Mouse (Mus musculus): ENCODE measurements around the gene Rarg.
"Not testable (repeated sequence)": the region's sequence is repeated elsewhere in the genome, so short reads cannot be mapped to it uniquely, and the experiment has no call there.

Rarg gene

DNA sequence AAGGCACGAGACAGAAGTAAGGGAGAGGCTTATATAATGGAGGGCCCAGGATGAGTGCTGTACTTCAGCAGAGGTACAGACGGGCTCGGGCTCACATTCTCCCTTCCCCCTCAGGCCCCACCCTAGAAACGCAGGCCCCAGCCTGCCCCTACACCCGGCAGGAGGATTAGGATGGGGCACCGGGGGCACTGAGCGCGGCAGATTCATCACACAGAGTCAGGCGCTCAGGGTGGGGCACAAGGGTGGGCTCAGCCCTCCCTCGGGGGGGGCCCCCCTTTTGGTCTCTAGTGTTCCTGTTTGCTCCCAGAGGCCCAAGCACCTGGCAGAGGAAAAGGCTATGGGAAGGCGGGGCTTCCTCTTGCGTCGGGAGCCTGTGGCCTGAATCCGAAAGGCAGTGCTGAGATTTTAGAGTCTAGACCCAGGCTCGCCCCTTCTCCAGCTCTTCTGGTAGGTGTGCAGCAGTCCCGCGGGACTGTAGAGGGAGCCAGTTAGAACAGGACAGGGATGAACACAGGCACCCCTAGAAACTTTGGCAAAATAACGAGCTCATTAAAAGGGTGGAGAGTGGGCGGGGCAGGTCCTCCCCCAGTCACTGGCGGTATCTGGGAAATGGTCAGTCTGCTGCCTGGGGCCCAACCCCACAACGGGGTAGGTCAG is 21.8 kb downstream of the Rarg start:
- peak; percentile 72 for DNase-seq

DNA sequence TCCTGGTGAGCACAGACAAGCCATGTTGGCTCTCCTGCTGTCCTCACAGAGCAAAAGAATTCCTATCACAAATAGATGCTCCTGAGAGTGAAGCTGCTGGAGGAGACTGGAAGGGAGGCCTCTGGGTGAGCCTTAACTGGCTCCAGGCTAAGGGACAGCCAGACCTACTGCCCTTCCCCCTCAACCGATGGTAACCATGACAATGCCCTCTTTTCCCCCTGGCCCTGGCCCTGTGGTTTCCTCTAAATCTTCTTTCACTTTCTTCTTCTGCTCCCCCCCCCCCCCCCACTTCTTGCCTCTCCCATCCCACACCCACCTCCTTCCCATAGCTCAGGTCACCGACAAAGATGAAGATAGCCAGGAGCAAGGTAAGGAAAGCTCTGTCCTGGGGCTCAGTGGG is 23.4 kb downstream of the Rarg start:
- DNase-seq: peak; percentile 53

DNA sequence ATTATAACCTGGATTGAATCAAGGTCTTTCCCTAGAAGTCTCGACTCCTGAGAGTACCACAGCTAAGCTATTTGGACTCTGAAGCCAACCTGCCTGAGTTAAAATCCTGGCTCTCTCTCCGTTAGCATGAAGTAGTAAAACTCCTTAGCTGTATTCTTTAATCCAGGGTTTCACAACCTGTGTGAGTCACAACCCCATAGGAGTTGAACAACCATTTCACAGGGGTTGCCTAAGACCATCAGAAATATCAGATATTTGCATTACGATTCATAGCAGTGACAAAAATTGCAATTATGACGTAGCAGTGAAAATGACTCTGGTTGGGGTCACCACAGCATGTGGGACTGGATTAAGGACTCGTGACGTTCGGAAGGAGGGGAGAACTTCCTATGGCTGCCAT is 24.6 kb downstream of the Rarg start:
- DNase-seq: no peak

DNA sequence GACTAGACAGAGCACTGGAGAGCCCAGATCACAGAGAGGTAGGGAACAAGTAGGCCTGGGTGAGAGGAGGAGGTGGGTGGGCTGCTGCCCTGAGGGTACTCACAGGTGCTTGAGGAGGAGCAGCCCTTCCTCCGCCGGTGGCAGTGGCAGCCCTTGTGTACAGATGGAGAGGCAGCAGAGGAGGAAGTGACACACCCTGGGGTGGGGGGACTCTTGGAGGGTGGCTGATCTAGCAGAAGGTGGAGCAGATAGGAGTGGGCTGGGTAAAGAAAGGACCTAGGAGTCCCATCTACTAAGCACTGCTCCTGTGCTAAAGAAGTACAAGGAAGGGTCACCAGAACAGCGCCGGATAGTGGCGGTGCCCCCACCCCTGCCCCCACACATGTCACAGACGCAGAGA is 25.6 kb downstream of the Rarg start, which contains the start of gene Itgb7:
TSS of gene Itgb7 (minus strand) at position 197 of the 400 bp plus-strand sequence.
- no peak for DNase-seq

DNA sequence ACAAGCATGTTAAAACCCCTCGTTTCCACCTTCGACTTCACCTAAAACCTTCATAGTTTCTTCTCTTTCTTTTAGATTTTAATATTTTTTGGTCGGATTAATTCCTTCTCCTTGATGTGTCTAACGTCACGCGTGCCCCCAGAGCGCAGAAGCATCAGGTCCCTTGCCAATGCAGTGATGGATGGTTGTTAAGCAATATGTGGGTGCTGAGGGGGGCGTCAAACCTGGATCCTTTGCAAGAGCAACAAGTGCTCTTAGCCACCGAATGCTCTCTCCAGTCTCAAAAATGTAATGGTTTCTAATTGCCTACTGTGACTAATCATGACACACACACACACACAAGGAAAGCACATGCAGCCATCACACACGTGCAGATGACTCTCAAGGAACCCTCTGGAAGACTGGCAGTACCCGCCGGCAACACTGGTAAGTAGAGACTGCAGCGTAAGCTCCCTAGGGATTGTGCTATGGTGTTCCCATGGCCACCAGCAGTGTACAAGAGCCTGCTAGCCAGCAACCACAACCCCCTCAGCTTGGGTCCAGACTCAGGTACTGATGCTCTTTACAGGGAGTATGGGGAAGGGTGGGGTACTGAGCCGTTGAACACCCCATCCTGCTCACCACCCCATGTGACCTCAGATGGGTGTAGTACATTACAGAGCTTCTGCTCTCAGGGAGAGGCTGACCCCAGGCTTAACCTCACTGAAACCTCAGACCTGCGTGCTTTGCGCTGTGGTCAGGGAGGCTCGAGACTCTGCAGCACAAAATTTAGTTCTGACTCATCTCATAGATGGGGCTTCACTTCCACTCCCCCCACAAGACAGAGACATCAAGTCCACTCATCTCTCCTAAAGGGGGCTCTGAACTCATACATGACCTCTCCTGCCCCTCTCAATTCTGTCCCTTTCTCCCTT is 26.7 kb downstream of the Rarg start:
- DNase-seq: no peak

DNA sequence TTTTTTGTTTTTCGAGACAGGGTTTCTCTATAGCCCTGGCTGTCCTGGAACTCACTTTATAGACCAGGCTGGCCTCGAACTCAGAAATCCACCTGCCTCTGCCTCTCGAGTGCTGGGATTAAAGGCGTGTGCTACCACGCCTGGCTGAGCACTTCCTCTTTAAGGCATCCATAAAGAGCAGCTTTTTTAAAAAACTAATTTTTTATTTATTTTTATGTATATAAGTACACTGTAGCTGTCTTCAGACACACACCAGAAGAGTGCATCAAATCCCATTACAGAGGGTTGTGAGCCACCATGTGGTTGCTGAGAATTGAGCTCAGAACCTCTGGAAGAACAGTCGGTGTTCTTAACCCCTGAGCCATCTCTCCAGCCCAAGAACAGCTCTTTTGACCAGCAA is 31.7 kb downstream of the Rarg start:
- not testable (repeated sequence) for DNase-seq

DNA sequence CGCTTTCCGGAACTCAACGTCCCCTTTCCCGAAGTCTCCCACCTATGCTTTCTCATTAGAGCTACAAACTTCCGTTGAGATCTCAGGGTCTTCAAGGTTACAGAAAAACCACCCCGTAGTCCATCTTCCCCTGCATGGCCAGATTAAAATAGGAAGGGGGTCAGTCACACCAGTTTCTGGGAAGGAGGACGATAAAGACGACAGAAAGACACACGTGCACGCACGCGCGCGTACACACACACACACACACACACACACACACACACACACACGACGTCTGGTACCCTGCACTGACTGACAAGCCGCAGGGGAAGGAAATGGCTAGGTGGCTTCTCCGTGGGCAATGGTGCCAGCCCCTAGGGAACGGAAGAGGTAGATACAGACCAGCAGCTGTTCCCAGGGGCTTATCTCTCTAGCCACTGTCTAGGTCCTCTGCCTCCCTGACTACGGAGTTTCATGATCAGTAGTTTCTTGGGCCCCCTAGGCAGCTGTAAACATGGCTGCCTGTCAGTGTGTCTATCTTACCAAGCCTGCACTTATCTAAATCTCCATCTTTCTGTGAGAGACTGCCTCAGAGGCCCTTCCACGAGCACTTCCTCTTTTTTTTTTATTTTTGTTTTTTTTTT is 32.2 kb downstream of the Rarg start:
- DNase-seq: peak; percentile 49

DNA sequence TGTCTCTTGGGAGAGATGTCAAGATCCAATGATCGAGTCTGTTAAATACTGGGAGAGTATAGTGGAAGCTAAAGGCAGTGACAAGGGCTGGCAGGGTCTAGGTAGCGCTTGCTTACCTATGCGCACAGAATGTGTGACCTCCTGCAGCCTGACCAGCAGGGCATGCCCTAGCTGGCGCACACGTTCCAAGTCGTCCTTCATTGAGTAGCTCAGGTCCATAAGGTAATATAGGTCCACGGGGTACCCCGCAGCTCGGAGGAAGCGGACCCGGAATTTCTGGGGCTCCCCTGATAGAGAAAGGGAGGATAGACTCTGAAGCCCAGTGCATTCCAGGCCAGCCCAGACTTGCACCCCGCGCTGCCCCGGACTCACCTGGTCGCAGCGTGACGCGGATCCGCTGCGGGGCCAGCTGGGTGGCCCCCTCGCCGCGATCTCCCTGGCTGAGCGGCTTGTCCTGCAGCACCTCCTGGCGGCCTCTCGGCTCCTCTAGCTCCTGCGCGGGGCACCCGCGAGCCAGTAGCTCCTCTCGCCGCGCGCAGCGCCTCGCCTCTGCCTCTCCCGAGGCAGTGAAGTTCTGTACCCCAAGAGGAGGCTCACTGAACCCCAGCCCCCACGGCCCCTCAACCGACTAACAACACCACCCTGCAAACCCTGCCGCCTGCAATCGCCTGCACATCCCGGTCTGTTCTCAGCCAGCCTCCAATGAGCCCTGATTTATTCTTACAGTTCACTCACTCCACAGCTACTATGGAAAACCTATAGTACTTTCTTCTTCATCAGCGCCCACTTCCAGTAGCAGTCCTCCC is 32.9 kb downstream of the Rarg start:
- peak; percentile 83 for DNase-seq

DNA sequence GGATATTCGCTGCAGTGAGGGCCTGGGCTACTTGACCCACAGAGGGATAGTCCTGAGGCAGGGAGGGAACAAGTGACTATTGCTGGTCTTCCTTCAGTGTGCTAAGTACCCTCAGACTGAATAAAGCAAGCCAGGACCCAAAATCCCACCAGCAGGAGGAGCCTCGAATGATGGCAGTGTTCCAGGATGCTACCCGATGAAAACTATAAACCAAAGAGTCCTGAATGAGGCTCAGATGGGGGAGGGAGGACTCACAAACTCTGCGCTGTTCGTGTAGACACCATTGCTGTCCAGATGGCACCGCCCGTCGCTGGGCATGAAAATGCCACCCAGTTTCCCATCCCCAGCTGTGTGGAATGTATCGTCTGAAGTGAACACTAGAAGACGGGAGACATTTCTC is 34.9 kb downstream of the Rarg start:
- no peak for DNase-seq

DNA sequence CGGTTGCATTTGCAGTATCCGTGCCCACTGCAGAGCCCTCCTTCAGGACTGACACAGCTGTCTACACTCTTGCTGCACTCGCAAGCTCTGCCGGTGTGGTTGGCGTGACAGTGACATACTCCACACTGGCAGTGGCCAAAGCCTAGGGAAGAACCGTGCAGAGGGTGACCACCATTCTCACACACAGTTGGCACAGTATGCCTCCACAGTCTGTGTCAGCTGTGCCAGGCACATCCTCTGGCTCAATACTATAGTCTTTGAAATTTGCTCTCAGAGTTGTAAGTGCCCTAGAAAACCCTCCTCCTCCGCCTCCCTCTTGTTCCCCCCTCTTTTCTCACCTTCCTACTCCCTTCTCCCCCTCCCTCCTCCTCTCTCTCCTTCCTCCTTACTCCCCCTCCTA is 40.0 kb downstream of the Rarg start:
- no peak for DNase-seq

DNA sequence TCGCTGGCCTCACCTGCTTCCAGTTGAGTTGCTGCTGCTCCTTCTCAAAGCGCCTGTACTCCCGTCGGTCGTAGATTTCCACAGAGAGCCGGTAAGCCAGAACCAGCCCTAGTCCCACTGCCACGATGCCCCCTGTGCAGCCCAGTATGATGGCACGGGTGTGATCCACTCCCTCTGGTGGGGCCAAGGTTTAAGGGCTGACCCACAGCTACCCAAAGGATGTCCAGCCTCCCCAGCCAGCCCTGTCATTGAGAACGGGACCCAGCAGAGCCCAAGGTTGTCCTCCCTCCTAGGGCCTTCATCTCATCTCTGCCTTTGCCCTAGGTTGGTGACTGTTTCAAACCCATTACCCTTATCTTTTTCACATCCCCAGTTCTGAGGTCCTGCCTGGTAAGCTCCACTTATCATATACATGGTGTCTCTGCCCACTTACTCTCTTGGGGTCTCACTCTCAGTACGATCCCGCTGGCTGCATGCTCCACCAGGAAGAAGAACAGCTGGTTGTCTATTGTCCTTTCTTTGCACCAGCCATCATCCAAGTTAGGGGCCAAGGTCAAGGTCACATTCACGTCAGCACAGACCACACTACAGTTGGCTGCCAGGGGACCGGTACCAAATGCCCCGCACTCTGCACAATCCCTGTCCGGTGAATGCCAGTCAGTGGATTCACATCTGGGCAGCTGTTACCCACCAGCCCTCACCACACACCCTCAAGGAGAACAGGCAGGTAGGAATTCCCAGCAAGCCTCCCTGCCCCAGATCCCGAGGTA is 40.7 kb downstream of the Rarg start:
- DNase-seq: no peak

DNA sequence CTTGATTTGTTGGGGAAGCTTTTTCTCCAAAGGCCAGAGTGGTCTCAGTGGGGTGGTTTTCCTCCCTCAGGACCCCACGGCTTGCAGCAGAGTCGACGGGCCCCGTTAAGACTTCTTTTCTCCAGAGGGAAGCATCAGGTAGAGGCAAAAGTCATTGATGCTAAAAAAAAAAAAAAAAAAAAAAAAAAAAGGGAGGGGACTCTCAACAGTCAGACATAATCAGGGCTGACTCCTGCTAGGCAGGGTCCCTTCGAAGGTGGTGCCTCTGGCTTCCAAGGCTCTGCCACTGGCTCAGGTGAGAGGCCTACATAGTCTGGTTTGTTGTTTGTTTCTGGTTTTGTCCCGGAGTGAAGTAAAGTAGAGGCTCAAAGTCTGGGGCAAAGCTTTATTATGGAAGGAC is 41.7 kb downstream of the Rarg start:
- DNase-seq: no peak

DNA sequence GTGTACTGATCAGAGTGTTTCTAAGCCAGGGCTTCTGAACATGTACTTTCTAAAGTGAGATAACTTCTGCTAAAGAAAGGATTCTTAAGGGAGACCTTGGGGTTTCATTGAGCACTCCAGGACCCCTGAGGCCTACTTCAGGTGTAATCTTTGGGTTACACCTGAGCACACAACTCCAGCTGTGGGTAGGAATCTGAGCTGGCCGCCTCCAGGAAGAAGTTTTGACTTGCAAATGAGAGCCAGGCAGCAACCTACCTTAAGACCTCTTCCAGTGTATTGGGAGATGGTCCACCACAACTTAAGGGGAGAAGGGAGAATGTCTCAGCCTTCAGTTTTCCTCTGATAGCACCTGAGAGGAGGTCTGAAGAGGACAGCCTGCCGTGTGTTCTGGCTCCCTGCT is 43.2 kb downstream of the Rarg start:
- no peak for DNase-seq

DNA sequence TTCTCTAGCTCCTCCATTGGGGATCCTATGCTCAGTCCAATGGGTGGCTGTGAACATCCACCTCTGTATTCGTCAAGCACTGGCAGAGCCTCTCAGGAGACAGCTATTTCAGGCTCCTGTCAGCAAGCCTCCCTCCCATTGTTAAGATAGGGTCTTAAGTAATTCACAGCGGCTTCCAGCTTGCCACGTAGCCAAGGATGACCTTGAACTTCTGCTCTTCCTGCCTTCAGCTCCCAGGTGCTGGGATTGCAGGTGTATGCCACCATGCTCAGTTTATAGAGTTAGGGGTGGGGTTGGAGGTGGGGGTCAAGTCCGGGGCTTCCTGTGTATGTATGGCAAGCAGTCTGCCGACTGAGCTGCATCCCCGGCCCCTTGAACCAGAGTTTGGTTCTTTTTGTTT is 45.4 kb downstream of the Rarg start:
- DNase-seq: no peak

DNA sequence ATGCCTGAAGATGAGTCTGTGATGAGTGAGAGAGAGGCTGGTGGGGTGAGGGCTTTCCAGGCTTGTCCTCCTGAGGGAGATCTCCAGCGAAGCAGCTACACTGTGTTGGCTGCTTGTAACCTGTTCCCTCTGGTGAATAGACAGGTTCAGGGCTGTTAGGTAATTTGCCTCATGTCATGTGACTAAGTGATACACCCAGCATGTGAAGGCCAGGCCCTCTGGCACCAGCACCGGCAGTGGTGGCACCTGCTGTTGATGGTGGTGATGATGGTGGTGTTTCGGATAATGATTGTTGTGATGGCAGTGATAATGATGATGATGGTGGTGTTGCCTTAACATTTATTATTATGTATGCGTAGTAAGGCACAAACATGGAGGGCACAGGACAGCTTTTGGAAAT is 46.5 kb downstream of the Rarg start:
- DNase-seq: no peak

DNA sequence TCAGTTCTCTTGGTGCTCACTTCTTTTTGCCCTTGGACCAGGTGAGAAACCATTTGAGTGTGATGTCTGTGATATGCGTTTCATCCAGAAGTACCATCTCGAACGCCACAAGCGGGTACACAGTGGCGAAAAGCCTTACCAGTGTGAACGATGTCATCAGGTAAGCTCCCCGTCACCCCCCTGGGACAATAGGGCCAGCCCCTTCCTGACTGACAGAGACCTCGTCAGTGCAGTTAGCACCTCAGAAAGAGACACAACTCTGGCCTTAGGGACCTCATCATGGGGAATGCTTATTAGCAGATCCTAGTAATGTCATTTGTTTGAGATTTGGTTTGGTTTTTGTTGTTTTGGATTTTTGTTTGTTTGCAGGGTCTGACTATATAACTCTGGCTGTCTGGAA is 48.2 kb downstream of the Rarg start:
- no peak for DNase-seq

DNA sequence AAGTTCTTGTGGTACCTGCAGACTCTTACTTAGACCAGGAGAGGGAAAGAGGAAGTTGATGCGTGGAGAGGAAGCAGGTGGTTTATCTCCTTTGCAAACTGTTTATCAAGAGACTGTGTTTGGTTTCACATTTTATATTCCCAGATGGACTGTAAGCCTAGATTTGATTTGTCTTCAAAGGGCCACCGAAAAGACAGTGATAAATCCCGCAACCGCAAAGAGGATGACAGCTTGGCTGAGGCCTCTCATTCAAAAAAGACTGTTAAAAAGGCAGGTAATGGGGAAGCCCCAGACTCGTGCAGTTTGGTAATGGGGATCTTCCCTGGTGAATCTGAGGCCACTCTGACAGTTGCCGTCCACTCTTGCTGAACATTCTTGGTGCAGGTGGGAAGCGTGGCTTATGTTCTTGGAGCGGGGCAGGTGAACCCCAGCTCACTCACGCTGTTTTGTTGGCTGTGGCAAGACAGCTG is 49.2 kb downstream of the Rarg start:
- DNase-seq: no peak

DNA sequence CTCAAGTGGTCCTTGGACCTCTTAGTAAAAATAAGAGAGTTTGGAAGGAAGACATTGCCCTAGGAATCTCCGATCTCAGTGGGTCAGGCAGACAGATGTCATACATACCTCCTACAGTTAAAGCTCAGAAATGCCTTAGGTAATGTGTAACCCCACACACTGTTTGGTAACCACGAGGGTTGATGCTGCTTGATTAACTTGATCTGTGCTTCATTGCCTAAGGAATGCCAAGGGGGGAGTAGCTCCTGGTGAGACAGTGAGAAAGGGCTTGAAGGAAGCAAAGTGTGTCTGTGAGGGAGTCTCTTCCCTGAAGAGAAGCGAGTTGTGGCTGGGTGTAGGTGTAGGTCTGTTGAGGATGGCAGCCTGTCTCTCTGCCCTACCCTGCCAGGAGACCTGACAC is 50.0 kb downstream of the Rarg start:
- no peak for DNase-seq

DNA sequence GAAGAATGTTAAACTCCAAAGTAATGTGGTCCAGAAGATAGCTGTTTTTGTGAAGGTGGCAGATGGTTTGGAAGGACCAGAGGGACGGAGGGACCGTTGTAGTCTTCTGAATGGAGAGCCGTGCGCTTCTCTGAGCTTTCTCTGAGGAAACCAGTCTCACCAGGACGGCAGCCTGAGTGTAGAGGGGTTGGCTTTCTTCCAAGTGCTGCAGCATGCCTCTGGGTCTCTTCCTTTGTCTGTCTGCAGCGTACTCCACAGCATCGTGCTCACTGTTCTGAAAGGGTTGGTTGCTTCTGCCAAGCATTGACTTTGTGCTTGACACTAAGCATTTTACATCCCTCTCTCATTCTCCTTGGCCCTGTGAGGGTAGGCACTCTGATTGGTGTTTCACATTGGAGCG is 51.5 kb downstream of the Rarg start:
- DNase-seq: peak; percentile 55

DNA sequence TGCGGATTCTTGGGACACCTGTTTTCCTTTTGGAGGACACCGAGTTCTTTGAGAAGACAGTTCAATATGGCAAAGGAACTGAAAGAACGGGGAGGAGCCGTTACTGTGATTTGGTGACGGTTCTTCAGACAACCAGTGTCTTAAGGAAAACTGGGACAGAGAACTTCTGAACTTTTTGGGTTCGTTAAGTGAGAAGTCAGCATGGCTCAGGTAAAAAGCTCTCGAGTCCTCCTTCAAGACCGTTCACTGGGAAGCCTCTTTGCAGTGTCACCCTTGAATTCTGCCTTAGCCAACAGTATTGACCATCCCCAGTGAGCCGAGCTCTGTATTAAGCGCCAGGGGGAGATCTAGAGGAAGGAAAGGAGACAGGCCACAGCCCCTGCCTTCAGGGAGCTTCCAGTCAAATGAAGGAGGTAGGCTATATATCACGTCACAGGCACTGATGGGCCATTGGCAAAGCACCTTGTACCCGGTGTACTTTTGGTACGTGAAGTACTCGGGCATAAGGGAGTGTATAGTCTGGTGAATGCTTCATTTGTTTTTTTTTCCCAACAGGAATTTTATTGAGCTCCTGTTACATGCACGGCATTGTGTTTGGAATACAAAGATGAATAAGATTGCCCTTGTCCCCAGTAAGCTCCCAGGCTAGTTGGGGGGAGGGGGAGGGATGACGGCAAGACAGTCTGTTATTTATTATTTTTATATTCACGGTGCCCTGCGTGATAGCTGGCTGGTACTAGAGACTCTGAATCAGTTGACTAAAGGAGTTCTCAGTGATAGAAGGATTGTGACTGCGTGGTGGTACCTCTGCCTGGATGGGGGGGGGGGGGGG is 52.4 kb downstream of the Rarg start, which contains the start of gene Csad:
TSS of gene Csad (minus strand) at position 51 of the 832 bp plus-strand sequence.
- DNase-seq: no peak

DNA sequence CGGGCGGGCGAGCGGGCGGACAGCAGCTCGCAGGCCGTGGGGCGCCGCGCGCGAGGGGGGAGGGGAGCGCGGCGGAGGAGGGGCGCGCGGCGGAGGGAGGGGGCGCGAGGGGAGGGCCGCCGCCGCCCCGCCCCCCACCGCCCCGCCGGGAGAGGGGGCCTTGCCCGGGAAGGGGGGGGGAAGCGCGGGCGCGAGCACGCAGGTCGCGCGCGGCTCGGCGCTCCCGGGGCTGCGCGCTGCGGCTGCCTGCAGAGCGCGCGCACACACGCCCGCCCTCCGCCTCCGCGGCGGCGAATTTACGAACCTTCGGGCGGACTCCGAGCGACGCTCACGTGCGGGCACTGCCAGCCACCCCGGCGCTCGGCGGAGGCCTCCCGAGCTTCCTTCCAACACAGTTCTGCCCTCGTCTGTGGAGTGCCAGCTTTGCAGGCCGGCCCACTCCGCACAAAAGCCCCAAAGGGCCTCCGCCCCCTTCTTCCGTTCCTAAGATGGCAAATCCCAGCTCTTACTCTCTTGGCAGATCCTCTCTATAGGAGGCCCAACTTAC is 53.4 kb downstream of the Rarg start:
- DNase-seq: peak; percentile 84
